Mouse (Mus musculus) megakaryocyte, embryonic 14.5 days (primary cell): ENCODE data around the gene Rspry1.

Experiments
- FLI1 ChIP-seq: IDR thresholded peaks from 2 replicates; pipeline ENCODE4 v1.6.1; 2012; ENCODE audit warnings: low read length, inconsistent platforms, mixed read lengths
- GATA1 ChIP-seq: IDR thresholded peaks from 3 replicates; pipeline ENCODE4 v1.6.1; 2012; ENCODE audit warnings: mixed read lengths, low read length, inconsistent platforms, borderline replicate concordance

- TF ChIP-seq GATA1, result no peak
- no peak for TF ChIP-seq FLI1
Observed at GRCm38 (mm10) chr8:94607064-94607463, 5.3 kb downstream of the Rspry1 start.
